Mouse (Mus musculus) T-cell, adult 2 months (primary cell): ENCODE results near the gene Iqck.

Source experiments
- DNase-seq: peaks from one replicate; pipeline ENCODE4 v3.0.0; 2022; ENCODE audit warnings: low spot score

Gene Iqck

DNA sequence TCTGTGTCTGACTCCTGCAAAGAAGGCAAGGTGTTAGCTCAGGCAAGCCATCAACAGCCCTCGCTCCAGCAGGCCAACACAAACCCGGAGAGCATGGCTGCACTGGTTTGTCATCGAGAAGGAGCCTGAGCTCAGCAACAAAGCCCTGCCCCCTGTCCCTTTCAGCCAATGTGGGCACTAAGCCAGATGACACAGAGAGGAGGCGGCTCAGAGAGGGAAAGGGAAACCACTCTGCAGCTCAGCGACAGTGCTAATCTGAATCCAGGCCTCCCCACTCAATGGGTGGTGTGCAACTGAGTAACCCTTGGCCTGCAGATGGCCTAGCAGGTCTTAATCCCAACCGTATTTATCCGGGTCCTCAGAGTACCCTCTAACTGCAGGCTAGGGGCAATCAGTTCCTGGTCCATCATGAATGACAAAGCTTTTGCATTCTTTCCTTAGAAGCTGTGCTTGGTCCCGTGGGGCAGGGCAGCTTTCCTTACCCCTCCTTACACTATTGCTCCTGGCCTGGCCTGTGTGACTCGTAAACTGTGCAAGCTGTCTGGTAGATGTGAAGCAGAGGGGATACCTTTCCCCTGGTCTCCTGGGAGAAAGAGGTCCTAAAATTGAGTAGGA is 4.8 kb upstream of the Iqck start:
- DNase-seq, result no peak

DNA sequence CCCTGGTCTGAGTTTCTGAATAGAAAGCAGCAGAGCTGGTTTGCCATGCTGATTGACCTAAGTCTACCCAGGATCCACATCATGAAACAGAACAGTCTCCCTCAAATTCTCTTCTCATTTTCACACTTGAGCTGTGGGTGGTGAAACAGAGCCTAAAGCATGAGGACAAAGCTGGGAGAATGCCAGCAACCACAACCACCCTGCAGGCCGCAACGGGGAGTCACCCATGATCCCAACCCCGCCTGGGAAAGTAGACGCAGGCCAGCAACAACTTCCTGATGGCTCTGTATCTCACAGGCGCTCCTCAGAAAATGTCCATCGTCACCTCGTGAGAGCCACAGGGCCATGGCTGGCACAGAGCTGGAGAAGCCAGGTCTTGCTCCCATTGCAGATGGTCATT is 4.0 kb upstream of the Iqck start:
- DNase-seq, result no peak

DNA sequence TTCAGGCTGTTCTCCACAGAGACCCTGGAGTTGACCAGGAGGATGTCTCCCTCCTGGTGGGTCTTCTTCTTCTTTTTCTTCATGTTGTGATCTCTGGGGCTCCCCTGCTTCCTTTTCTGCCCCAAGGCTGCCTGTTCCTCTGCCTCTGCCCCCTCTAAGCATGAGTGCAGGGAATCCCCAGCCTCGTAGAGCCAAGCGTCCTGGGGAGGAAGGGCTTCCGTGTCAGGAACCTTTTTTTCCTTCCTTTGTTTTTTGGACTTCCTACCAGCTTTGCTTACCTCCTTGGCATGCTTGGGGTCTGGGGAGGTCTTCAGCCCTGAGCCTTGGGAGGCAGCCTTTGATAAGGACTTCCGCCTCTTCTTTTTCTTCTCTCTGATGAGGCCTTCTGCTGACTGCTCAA is 2.9 kb upstream of the Iqck start:
- no peak for DNase-seq

DNA sequence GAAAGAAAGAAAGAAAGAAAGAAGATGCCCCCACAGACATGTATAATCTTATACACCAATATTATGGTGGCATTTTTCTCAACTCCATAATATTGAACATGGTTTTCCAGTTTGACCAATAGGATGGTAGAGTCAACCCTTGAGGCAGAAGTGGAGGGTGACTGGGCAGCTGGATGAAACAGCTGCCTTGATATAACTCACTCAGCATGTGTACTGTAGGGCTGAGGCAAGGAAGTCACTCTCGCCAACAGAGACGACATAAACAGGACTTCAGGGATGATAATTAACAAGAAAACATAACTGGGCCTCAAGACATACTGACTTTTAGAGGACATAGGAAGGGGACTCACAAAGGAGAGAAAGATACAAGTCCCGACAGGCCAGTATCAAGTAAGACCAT is 946 bp upstream of the Iqck start:
- no peak for DNase-seq

DNA sequence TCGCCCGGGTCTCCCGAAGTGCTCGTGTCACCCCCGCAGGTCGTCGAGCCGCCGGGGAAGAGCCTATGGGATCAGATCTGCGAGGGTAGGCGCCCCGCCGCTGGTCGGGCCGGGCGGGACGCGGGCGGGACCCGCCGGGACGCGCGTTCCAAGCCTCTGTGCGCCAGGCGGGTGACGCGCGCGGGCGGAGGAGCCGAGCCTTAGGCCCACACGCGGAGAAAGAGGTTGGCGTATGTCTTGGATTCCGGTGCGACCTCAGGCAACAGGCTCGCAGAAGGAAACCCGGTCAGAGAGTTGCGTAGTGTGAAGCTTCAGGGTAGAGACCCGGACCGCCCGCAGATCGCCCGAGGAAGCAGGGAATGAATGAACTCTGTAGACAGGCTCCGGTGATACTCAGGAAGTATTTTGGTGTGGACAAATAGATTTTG is 339 bp downstream of the Iqck start, which contains the start of gene Knop1:
TSS of gene Knop1 (minus strand) at position 378 of the 428 bp plus-strand sequence.
- DNase-seq, result no peak

DNA sequence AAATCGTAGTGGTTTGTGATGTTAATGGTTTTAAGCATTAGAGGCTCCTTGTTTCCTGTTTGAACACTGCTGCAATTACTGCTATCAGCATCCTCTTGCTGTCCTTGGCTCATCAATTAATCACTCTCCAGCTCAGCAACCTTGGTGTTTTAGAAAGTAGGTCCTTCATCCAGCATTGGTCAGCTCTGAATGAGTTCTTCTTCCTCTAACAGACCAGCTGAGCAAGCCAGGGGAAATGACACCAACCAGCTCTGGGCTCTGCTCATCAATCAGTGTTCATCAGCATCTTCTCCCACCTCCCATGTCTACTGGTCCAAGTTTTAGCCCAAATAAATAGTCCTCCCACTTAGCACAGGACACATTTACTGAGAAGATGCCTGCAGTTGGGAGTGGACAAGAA is 3.1 kb downstream of the Iqck start:
- DNase-seq, result no peak

DNA sequence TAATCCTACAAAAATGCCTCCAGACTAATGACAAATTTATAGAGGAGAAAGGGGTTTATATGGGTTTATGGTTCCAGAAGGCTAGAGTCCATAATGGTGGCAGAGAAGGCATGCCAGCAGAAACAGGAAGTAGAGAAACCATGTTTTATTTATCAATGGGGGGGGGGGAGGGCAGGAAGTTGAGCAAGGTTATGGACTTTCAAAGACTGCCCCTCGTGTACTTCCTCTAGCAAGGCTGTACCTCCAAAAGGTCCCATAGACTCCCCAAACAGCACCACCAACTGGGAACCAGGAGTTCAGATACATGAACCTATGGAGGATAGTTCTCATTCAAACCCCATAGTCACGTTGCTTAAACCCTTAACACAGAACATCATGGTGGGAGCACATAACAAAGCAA is 9.8 kb downstream of the Iqck start:
- no peak for DNase-seq

DNA sequence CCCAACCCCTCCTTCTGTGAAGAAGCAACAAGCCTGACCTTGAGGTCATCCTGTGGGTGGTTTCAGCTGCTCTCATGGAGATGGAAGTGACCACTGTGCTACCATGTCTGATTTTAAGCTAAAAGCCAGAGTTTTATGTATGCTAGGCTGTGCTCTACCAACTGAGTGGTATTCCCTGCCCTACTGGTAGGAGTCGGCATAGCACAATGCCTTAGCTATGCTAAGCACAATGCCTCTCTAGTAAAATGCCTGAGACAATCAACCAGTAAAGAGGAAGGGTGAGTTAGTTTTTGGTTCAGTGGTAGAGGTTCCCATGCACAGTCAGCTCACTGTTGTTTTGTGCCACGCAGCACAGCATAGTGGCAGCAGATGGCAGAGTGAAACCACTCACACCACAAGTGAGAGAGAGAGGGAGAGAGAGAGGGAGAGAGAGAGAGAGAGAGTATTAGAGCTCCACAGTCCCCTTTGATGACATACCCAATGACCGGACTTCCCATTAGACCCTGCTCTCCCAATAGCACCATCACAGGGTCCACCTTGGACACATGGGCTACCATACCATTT is 24.0 kb downstream of the Iqck start:
- no peak for DNase-seq

DNA sequence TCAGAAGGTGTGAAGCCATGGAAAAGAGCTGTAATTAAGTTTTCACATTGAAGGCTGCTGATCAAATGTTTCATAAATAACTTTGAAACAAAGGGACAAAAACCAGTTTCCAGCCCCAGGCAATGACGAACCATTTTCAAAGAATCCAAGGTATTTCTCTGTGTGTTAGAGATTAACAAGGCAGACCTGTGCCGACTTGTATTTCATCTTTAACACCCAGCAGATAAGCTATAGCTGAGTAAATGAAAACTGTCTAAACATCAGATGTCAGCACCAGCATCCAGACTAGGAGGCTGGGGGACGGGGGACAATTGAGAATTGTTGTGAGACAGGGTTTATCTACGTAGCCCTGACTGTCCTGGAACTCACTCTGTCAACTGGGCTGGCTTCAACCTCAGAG is 28.4 kb downstream of the Iqck start:
- no peak for DNase-seq

DNA sequence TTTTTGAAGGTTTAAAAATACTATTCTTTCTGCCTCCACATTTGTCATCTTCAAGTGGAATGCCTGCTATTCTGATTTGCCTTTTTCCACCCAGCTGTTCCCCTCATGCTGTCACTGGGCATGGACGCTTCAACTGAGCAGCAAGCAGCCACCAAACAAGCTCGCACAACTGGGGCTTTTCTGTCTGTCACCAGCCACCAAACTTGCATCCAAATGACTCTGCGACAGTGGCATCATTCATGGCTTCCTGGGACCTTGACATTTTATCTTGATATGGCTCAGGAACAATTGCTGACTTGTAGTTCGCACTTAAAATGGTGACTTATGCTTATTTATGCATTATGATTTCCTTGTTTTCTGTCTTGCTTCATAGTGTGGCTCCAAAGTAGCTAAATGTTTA is 29.4 kb downstream of the Iqck start:
- no peak for DNase-seq

DNA sequence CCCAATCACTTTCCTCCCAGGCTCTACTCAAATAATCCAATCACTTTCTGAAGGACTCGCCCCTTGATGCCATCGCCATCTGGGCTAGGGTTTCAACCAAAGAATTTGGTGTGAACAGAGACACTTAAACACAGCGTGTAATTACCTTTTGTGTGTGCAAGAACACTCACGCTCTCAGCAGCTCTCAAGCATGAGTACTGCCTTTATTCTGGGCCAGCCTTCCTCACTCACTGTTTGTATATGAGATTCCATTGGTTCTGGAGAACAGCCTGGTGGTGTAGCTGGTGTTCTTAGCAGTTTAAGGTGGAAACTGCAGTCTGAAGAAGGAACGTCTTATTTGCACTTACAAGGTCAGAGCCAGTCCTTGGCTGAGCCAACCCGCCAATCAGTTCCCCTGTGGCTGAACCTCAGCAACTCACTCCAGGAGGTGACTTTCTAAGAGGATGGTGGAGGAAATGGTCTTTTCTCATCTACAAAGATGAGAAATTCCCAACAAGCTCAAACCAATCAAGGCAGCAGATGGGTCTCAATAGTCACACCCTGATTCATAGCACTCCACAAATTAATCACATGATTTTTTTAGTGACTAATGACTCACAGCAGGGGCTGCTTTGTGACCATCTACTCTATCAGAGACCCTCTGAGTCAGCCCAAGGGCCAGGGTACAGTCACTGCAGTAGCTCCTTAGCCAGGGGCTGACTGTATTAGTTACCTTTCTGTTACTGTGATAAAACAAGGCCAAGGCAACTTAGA is 31.9 kb downstream of the Iqck start:
- no peak for DNase-seq

DNA sequence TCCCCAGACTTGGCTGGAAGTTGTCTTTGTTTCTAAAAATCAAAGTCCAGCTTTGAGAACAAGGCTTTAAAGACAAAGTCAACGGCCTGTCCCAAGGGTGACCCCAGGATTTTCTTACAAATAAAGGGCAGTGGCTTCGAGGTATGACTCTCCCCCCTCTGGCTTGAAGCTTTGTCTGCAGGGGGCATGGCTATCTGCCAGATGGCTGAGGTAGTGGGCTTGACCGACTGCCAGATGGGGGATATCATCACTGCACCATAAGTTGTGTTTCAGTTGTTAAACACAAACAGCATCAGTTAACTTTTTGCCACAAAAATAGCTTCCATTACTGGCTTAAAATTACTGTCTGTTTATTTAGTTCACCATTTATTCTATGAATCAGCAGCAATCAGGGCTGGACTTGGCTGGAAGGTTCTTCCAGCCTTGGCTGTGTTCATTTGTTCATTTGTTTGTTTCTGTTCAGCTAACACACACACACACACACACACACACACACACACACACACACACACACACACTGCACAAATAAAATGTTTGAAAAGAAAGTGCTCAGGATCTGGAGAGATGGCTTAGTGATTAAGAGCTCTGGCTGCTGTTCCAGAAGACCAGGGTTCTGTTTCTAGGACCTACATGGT is 33.6 kb downstream of the Iqck start:
- DNase-seq, result no peak

DNA sequence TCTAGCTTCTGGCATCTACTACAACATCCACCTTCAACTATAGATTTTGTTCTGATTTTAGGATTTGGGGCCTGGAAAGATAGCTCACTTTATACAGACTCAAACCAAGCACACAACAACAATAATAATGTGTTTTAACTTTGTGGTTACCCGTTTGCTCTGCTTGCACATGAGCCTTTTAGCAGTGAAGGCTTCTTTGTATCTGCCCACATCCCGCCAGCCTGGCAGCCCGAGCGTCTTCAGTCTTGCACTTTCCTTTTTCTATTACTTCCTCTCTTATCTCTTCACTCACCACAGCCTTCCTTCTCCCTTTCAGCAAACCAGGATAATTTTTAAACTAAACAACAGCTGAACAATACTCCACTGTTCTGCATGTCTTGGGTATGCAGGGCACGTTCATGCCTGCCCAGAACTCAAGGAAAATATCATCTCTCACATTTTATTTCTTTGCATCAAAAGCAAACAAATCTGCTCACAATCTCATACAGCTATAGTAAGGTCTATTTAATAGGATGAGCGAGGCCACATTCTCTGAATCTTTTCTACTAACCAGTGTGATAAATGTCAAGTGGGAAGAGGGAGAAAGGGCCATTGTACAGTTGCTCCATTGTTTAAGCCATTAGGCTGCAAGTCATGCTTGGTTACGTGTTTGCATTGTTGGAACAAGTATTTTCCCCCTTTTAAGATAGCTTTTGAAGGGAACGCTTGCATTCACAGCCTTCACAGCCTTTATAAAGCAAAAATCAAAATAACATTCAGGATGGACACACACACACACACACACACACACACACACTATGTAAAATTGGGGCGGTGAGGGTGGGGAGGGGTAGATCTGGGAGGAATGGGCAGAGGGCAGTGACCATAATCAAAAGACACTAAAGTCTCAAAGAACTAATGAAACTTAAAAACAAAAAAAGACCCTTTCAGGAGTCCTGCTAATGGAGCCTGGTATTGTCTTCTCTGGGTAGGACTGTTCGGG is 40.2 kb downstream of the Iqck start:
- peak; percentile 21 for DNase-seq

DNA sequence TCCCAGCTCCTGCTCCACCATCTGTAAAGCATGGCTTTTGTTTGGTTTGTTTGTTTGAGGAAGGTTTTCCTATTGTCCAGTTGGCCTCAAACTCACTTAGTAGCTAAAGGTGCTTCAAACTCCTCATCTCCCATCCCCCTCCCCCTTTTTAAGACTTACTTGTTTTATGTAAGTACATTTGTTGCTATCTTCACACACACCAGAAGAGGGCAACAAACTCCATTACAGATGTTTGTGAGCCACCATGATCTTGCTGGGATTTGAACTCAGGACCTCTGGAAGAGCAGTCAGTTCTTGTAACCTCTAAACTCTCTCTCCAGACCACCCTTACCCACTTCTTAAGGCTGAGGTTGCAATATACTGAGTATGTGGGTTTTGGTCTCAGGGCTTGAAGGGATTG is 42.5 kb downstream of the Iqck start:
- no peak for DNase-seq

DNA sequence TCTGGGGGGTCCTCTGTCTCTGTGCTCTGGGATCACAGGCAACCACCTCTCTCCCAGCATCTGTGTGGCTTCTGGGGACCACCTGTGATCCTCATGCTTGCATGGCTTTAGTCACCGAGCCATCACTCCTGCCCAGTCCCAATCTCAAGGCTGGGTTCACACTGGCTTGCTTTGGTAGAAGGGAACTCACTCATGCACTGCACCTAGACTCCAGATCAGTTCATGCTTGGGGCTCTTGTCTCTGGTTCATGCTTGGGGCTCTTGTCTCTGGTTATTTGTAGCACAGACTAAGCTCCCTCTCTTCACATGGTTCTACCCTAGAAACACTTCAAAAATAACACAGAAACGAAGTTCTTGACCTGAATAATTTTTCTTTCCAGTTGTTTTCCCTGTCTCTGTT is 44.5 kb downstream of the Iqck start:
- no peak for DNase-seq

DNA sequence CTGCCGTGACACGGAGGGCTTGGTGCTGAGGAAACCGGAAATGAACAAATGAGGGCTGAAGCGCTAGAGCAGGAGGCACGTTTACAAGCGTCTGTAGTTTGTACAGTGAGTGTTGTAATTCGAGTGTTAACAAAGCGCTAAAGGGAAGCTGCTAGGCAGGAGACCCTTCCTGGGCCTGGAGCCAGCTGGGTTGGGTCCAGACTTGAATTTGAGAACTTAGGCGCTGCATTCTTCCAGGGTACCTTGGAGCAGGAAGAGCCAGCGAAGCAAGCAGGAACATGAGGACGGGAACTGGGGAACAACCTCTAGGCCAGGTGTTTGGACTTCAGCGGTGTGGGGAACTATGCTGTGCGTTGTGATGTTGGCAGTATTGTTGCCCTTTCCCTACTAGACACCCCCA is 47.4 kb downstream of the Iqck start:
- DNase-seq, result no peak

DNA sequence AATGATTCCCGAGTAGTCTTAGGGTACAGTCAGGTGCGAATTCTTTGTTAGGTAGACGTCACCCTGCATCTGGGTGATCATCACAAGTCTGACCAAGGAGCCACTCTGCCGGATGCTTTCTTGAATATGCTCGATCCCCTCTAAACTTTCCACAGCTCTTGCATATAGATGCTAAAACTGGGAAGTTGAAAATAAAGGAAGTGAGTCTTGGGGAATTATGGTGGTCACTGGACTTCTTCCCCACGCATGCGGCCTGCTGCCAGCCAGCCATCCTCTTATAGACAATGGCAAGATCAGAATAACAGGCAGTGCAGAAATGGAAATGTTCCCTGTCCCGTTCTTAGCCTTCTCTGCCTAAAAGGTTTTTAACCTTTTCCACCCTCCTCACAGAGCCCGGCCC is 48.3 kb downstream of the Iqck start:
- no peak for DNase-seq

DNA sequence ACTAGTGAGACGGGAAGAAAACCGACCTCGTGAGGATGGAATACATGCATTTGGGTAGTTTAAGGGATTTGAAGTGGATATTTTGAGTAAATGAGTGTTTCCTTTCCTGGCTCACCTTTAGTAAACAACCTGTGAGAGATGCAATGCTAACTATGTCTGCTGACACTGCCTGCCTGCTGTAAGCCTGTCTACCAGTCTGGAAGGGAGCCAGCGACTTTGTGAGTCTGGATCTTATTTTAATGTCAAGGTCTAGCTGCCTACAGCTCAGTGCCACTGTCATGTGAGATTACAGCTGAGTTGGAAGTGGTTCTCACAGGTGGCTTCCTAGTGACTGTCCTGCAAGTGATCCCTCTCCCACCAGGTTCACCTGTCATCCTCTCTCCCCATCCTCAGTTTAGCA is 49.0 kb downstream of the Iqck start:
- no peak for DNase-seq

DNA sequence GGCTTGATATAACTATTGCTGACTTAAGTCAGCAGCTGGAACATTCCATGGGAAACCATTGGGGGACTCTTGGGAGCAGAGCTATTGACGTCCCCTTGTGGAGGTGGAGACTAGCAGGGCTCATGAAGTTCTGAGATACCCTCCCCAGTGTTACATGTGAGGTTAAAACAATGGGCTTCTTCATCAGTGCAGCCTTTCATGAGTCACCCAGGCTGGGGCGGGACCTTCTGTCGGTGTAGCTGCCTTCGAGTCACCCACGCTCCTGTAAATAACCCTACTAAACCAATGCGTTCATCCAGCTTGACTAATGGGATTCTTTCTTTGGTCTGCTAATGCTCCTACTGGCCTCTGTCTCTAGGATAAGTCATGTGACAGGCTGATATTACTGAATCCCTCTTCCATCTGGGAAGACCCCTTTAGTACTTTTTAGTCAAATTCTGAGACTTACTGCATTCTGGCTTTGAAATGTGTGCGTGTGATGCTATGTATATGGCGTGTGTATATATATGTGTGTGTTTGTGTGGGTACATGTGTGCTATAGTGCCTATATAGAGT is 53.5 kb downstream of the Iqck start:
- no peak for DNase-seq

DNA sequence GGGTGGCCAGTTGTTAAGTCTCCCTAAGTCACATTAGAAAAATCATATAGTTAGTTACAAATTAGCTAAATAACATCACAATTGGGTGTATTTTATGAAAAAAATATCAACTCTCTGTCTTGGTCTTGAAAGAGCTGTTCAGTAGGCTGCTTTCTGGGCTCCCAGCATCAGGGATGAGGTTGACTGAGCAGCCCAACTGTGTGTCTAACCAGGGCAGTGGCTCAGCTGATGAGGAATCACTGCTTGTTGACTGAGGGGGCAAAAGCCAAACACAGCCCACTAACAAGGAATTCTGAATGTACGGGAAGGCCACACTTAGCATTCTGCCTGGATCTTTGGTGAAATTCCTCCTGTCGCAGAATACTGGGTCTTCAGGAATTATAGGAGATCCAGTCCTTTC is 54.9 kb downstream of the Iqck start:
- DNase-seq, result no peak

DNA sequence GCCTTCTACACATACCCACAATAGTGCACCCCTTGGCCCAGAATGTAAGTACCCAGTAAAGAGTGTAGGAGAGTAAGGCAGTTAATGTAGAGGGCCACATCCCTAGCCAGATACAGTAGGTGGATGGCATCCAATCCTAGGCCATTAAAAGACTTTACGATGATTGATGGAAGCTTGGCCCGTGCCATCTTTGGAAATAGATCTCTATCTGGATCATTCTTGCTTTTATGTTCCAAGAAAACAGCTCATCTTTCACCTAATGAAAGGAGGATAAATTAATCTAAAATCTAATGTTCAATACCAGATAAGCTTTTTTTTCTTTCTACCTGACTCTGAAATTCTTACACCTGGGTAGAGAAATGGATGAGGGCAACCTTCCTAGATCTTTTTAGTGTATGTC is 55.6 kb downstream of the Iqck start:
- DNase-seq, result no peak

DNA sequence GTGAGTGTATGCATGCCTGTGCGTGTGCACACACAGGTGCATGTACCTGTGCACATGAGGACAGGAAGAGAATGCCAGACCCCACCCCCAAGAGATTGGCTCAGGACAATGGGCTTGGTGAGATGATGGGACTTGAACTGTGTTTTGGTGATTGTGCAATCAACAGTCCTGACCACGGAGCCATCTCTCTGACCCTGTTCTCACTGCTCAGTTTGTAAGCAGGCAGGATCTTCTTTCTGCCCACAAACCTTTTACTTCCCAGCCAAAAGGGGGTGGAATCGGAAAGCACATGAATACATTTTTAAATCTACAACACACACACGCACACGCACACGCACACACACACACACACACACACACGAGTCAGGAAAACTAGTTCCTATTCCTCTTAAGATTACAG is 56.0 kb downstream of the Iqck start:
- DNase-seq, result no peak
